Mouse (Mus musculus): ENCODE measurements around the gene Akap6.

Gene Akap6

DNA sequence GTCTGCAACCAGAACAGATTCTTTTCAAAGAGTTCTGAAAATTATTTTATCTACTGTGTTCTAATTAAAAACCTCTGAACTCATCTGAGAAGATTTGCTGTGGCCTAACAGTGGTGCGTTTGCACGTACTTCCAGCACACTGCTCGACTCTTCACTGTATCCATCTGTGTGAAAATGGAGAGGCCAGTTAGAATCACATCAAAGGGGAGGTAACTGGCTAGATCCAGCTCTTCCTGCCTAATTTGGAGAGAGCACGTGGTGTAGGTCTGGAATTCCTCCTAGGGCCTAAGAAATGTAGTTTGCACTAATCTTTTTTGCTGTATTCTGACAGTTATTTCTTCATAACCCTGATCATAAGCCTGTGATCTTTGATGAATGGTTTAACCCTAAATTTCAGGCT, 446.3 kb downstream of the Akap6 start:
- DNase-seq (ENCODE audit: low read depth): no peak

DNA sequence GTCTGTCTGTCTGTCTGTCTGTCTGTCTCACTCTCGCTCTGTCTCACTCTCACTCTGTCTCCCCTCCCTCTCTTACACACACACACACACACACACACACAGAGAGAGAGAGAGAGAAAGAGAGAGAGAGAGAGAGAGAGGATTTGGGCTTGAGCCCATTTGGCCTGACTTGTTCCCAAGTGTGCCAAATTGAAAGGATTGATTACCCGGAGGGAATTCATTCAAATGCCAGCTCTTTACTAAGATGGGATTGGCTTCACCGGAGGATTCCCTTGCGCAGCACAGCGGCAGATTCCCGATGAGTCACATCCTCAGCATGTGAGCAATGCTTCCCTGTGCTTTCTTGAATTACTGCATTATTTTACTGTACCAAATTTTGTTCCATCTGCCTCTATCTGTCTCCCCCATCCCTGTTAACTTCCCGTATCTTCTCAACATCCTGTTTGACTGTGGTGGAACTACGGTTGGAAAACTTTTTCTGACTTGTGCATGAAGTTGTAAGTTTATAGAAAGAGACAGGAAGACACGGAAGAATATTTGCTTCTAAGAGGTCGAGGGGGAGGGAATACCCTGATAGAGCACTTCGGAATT, 447.4 kb downstream of the Akap6 start:
- no peak for DNase-seq (ENCODE audit: low read depth)

DNA sequence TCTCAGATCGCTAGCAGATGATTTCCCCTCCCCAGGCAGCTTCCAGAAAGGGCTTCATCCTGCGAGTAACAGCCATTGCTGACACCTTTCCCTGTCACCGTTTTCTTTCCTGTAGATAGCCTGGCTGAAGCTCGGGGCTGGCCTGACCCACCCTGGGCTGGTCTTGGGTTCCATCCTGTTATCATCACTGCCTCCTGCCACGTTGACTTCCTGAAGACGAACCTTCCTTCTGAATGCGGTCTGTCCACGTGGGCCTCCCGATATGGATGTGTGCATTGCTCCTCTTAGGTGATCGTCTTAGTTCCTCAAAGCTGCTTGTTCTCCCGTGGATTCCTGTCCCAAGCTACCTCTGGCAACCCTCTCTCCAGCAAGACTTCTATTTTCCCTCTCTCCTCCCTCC, 448.5 kb downstream of the Akap6 start:
- no peak for DNase-seq (ENCODE audit: low read depth)

DNA sequence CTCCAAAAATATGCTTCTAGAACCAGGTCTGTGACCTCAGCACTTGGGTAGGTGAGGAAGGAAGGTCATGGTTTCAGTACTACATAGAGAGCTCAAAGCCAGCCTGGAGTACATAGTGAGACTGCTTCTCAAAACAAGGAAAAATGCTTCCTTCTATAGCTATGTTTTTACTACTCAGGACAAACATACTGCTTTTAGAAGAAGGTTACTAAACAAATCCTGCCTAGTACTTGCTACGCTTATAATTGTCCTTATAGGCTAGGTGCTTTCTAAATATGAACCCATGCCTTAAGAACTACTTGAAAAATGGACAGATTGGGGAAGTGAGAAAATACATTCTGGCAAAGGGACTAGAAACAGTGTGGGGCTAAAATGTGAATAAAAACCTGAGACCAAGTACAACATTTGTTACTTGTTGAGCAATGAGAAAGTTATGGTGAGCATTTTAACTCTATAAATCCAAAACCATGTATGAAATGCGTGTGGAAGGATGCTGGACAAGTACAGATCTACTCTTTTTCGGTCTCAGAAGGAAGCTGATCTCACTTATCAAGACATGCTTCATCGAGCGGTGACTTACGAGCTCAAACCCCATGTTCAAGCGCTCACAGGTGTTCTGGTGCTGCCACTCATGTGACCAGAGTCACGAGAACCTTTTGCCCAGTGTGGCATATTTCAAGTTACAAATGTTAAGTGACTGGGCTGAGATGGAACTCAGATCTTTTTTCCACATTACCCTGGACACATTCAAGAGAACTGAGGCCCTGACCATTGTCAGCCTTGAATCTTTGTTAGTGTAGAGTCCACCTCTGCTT, 469.2 kb downstream of the Akap6 start:
- DNase-seq (ENCODE audit: low read depth): no peak

DNA sequence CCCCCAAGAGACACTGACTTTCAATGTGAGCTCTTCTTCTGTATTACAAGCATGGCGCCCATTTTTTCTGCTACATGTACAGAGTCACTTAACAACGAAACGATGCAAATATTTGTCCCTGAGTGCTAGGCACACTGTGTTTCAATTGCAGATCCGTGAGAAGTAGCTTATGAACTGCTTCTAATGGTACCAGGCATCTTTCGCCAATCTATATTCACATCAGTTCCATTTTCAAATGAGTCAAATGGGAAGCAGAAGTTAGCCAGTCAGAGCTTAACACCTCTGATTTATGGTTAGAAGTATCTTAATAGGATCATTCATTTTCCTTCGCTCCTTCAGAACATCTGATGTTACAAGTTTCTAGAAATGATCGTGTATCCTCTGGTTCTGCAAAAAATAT, 492.3 kb downstream of the Akap6 start:
- DNase-seq (ENCODE audit: low read depth): no peak

DNA sequence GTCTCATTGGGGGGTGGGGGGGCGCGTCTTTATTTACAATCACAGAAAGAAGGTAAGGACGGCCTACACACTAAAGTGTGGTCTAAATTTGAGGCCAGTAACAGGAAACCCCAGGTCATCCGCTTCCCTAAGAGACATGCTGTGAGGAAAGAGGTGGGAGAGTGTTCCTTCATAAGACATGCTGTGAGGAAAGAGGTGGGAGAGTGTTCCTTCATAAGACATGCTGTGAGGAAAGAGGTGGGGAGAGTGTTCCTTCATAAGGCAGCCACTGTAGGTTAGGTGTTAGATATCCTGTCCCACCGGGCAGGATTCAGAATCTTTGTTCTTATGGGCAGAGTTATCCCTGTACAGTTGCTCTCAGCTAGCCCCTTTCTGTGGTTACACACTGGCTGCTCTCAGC, 494.5 kb downstream of the Akap6 start:
- DNase-seq (ENCODE audit: low read depth): no peak
